Mouse (Mus musculus) c-Kit-positive CD71-positive TER-119-negative erythroid progenitor cells, embryonic 14.5 days (primary cell): ENCODE measurements around the gene Cib4.
A peak's percentile ranks its signal among the peaks of the same experiment; 100 is the strongest.

Experiments
- DNase-seq: peaks from one replicate; pipeline ENCODE4 v3.0.0-alpha.2; 2013; ENCODE audit warnings: low read depth

The Cib4 gene

GRCm38 (mm10) chr5:30518108-30518507 is 27.5 kb downstream of the Cib4 start:
- no peak for DNase-seq

GRCm38 (mm10) chr5:30516376-30516775 is 29.3 kb downstream of the Cib4 start:
- DNase-seq: peak; percentile 39

GRCm38 (mm10) chr5:30513111-30513510 is 32.5 kb downstream of the Cib4 start:
- no peak for DNase-seq

- no peak for DNase-seq
Observed at GRCm38 (mm10) chr5:30497299-30497698, 48.3 kb downstream of the Cib4 start.

- DNase-seq: no peak
Observed at GRCm38 (mm10) chr5:30496821-30497220, 48.8 kb downstream of the Cib4 start.

- DNase-seq: no peak
Observed at GRCm38 (mm10) chr5:30495288-30495687, 50.3 kb downstream of the Cib4 start.

- DNase-seq: no peak
Observed at GRCm38 (mm10) chr5:30494606-30495005, 51.0 kb downstream of the Cib4 start.

- DNase-seq: no peak
Observed at GRCm38 (mm10) chr5:30493723-30494122, 51.9 kb downstream of the Cib4 start.

GRCm38 (mm10) chr5:30490845-30491244 is 54.8 kb downstream of the Cib4 start:
- no peak for DNase-seq

- no peak for DNase-seq
Observed at GRCm38 (mm10) chr5:30490215-30490614, 55.4 kb downstream of the Cib4 start.

GRCm38 (mm10) chr5:30485136-30485535 is 60.5 kb downstream of the Cib4 start:
- no peak for DNase-seq

- no peak for DNase-seq
Observed at GRCm38 (mm10) chr5:30484591-30484990, 61.0 kb downstream of the Cib4 start.

- DNase-seq: no peak
Observed at GRCm38 (mm10) chr5:30483533-30483932, 62.1 kb downstream of the Cib4 start.

GRCm38 (mm10) chr5:30482319-30482718 is 63.3 kb downstream of the Cib4 start:
- DNase-seq: peak; percentile 23

GRCm38 (mm10) chr5:30476534-30476933 is 69.1 kb downstream of the Cib4 start:
- DNase-seq: peak; percentile 11

- DNase-seq: no peak
Observed at GRCm38 (mm10) chr5:30472148-30472547, 73.5 kb downstream of the Cib4 start.

- DNase-seq: no peak
Observed at GRCm38 (mm10) chr5:30470454-30470853, 75.2 kb downstream of the Cib4 start.

- no peak for DNase-seq
Observed at GRCm38 (mm10) chr5:30466315-30466714, 79.3 kb downstream of the Cib4 start.

GRCm38 (mm10) chr5:30465861-30466260 is 79.8 kb downstream of the Cib4 start, which contains the start of gene 1700001C02Rik:
TSS of gene 1700001C02Rik (plus strand) at chr5:30466047.
- no peak for DNase-seq

- DNase-seq: no peak
Observed at GRCm38 (mm10) chr5:30461821-30462220, 83.8 kb downstream of the Cib4 start, which contains the start of gene Otof. TSS of gene Otof (minus strand) at chr5:30461932.

- DNase-seq: no peak
Observed at GRCm38 (mm10) chr5:30460155-30460554, 85.5 kb downstream of the Cib4 start.

- DNase-seq: no peak
Observed at GRCm38 (mm10) chr5:30456056-30456455, 89.6 kb downstream of the Cib4 start.

- no peak for DNase-seq
Observed at GRCm38 (mm10) chr5:30444327-30444895, 101.2 kb downstream of the Cib4 start.

GRCm38 (mm10) chr5:30442196-30442595 is 103.4 kb downstream of the Cib4 start:
- DNase-seq: no peak
